Mouse (Mus musculus): ENCODE data around the gene Ttll5.

The Ttll5 gene

DNA sequence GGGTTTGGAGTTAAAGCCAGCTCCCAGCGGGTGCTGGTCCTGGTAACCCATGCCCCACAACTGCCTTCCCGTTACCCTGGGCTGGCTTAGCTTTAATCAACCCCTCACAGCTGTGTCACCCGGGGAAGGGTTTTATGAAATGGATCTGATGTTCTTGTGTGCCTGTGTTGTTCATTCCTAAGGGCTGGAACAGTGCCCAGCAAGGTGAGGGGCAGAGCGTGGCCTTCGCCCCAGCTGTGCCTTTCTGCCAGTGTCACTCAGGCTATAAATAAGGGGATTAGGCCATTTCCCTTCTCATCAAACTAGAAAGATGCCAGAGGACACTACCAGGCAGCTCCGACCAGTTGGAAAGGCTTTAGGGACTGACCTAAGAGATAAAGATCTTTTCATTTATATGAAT is 225.4 kb downstream of the Ttll5 start:
- DNase-seq (ENCODE audit: low read depth, low spot score) = no peak

DNA sequence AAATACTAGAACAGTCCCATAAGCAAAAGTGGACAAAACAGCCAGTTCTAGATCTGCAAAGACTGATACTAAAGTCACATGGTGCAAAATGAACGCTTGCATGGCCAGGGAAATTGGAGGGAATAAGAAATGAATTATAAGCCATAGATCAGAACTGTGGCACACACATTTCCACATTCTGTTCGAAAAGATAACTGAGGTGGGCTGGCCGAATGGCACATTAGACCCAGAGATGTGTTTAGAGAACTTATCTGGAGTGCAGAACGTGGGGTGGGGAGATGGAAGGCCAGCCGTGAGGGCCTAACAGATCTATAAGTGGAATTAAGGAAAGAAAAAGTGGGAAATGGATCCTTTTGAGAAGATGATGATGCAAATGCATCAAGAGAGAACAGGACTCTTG is 227.0 kb downstream of the Ttll5 start:
- no peak for DNase-seq (ENCODE audit: low read depth, low spot score)

DNA sequence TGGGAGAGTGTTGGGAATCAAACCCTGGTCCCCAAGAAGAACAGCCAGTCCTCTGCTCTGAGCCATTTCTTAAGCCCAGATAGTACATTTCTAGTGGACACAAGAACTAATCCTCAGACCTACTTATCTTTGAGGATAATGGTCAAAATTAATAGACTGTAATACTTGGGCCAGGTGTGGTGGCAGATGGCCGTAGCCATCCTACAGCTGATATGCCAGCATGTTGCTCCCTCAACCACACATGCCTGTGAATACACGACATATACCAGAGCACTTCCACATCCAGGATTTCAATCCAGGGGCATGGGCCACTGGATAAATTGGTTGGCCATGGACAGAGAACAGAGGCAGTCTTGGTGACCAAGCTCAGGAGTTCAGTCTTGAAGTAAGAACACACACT is 230.8 kb downstream of the Ttll5 start:
- no peak for DNase-seq (ENCODE audit: low read depth, low spot score)

DNA sequence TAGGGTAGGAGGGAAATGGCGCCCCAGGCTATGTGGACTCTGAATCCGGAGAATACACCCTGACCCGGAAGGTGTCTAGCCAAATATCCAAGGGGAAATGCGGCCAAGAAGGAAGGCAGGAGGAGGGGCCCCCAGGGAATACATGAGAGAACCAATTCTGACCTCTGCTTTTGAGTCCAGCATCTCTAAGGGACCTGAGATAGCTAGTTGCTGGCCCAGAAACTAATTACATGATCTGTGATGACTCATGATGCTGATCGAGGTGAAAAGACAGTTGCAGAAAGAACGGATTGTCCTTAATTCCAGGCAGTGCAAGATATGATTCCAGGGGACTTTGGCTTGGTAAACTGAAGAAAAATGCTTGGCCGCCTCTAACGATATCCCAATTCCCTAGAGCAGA is 232.5 kb downstream of the Ttll5 start:
- DNase-seq (ENCODE audit: low read depth, low spot score) = no peak

DNA sequence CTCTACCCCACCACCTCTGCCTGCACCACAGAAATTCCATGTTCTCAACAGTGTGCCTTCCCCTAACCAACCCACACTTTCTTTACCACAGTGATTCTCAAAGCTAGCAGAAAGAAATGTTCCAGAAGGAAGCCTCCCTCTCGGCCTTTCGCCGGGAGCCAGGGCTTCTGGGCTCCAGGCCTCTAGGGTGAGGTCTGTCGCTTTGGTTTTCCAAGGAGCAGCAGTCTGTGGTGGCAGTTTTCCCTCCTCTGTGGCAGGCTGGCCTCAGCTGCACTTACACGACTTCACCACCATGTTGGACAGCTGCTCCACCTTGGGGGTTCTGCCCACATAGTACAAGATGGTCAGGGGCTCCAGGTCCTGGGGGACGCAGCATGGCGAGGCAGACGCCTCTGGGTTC is 233.1 kb downstream of the Ttll5 start:
- DNase-seq (ENCODE audit: low read depth, low spot score) = no peak

DNA sequence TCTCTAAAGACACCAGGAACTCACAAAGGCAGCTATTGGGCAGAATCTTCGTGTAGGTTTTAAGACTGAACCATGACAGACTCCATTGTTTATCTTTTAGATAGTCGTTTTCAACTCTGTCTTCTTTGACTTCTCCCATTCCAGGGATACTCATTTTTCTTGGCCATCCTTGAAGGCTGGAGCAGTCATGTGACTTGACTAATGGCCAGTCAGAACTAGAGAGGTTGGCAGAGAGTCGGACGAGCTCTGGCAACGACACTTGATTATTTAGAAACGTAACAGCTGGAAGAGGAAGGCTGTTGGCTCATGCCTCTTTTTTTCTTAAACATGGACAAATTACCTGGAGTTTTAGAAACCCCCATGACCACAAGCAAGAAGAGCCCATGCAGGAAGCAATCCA is 234.9 kb downstream of the Ttll5 start:
- no peak for DNase-seq (ENCODE audit: low read depth, low spot score)

DNA sequence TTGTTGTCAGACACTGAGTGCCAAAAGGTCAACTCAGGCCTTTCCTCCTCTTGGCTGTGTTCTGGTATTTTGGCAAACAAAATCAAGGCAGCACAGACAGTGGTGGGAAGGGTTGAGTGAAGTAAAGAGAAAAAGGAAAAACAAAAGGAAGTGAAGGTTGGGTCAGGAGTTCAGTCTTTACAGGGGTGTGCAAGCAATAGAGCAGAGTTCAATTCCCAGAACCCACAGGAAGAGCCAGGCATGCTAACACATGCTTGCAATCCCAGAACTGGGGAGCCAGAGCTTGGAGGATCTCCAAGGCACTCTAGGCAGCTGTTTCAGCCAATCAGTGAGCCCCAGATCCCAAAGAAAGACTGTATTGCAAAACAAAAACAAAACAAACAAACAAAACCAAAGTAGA is 240.3 kb downstream of the Ttll5 start:
- no peak for DNase-seq (ENCODE audit: low read depth, low spot score)

DNA sequence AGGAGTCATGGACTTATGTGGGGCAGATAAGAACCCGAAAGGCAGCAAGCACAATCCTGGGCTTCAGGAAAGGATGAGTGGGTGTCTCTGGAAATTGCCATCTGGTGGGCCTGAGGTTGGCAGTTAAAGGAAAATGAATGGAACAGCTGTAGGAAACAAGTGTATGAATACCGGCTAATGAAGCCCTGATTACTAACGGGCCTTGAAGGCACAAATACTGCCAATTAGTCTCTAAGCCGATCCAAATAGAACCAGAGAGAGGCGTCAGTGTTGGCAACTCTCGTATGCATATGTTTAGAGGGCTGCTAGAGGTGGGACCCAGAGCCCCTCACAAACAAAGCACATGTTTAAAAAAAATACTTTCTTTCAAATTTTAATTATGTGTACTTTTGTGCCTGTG is 247.0 kb downstream of the Ttll5 start:
- no peak for DNase-seq (ENCODE audit: low read depth, low spot score)

DNA sequence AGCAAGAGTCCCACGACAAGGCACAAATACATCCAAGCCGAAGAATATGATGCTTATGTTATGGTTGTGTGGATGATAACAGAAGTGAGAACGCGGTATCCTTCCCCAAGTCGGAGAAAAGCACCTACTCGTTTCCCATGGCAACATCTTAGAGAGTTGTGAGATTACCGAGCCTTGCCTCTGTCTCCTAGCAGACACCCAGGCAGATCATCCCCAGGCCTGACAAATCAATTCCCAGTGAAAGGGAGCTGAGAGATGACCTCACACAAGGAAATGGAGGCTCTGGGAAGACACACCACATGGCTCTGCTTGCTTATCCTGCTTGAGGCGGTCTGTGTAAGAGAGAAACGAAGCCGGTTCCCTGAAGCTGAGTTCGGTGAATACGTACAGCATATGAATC is 250.2 kb downstream of the Ttll5 start:
- no peak for DNase-seq (ENCODE audit: low read depth, low spot score)

DNA sequence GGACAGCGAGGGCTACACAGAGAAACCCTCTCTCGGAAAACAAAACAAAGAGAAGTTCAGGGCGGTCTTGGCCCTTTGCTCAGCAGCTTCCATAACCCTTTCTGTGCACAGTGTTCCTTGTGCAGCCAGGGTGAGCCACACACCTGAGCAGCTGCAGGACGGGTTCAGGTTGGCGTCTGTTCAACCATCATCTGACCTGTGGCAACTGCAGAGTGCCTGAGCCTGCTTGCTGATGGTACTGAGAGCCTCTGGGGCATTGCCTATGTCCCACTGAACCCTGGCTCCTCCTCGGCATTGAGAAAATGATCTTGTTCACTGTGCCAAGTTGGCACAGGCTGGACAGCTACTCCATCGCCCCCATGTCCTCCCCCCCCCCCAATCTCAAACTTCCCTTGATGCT is 250.9 kb downstream of the Ttll5 start:
- DNase-seq (ENCODE audit: low read depth, low spot score) = no peak

DNA sequence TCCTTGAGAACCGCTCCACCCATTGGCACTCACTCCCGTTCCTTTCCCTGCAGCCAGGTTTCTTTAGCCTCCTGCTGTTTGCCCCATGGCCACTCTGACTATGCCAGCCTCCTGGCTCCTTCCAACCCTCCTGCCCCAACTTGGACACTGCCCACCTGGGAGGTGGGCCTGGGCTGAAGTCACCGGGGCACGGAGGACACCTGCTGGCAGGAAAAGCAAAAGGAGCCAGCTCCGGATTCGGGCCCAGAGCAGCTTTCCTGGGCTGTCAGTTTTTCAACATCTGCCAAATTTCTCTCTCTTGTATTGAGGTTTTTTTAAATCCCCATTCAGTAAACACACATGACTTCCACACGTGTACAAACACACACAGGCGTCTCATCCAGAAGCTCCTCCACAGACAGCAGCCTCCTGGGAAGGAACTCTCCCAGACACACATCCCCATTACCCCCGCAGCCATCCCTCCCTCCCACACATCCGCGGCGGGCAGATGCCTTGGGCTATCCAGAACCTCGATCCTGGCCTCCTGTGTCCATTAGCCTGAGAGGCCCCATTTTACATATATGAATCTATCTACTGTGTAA is 252.0 kb downstream of the Ttll5 start:
- DNase-seq (ENCODE audit: low read depth, low spot score) = no peak

DNA sequence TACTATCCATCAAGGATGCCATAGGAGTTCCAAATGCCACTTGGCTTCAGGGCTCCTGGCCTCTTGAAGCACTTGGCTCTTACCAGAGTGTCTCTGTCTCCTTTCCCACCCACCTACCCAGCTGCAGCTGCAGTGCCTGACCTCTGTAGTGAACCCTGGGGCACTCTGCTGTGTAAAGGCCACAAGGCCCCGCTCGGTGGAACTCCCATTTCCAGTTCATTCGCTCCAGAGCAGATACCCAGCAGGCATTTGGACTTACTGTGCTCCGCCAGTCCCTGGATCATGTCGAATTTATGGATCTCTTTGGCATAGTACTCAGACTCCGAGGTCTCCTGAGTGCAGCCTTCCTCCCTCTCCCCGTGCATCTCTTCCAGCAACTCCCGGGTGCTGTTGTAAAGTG is 252.9 kb downstream of the Ttll5 start:
- no peak for DNase-seq (ENCODE audit: low read depth, low spot score)

DNA sequence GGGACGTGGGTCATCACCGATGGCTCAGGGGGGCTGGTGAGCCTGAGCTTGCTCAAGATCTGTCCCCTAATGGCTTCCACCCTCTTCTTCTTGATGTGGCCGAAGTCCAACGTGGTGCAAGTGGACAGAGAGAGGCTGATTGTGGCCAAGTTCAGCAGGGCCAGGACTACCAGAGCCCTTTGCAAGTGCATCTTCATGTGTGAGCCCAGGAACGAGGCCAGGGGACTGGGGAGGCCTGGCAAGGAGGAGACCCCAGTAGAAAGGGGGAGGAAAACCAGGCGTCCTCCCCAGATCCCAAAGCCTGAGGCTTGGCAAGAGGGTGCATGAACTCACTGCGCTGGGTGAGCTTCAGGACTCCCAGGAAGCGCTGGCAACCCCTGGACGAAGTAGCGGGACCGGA is 253.3 kb downstream of the Ttll5 start:
- no peak for DNase-seq (ENCODE audit: low read depth, low spot score)

DNA sequence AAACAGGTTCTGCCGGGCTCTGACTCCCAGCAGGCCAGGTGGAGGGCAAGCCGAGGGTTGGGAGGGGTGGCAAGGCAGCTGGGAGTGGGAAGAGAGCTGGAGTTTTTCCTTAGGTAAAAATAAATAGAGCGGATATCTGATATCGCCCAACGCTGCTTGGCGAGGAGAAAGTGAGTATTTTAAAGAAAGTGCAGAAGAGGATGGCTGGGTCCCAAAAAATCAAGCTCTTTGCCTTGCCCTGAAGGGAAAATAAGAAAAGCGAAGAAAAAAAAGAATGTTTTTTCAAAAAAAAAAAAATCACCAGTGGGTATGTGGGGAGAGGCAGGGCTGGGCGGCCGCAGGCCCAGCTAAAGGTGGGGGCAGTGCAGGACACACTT is 253.7 kb downstream of the Ttll5 start:
- DNase-seq (ENCODE audit: low read depth, low spot score) = no peak

DNA sequence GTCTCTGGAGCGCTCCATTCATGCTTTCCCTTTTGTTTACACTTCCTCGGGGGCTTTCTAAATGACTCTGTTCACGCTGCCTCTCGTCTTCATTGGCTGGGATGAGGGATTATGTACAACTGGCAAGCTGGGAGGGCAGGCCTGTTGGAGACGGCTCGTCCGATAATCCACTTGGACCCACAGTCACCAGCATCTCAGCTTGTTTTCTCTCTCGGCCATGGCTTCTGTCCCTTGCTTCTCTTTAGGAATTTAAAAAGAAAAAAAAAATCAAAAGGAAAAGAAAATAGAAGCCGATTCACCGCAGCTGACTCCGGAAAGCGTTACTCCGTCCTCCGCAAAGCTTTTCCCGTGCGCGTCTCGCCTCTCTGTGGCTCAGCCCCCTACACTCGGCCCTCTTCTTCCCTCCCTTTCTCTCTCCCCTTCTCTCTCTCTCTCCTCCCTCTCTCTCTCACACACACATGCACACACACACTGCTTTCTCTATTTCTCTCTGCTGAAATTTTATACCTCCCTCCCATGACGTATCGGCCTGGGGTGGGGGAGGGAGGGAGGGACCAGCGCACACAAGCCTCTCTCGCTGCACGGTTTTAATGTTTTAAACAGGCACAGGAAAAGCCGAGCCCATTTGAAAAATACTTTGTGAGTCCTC is 254.2 kb downstream of the Ttll5 start, which contains the start of gene Tgfb3:
Gene Tgfb3, minus strand, starts transcription at position 489 of the 649 bp plus-strand sequence.
- no peak for DNase-seq (ENCODE audit: low read depth, low spot score)

DNA sequence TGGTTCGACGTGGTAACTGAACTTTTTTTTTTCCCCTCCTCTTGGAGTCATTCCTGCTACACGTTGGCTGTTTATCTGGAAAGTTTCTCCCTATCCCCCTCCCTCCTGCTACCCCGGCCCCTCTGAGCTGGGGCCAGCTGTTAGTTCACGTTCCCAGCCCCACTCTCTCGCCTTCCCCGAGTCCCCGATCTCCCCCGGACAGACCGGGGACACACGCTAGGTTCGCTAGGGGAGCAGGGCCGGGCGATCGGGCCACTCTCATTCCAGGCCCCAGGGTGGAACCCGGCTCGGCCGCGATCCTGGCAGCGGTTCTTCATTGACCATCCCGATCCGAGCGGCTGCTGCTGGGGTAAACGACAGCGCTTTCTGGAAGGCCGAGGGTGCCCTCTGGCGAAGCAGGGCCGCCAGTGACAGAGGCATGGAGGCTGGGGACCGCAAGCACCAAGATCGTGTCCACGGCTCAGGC is 254.8 kb downstream of the Ttll5 start:
- DNase-seq (ENCODE audit: low read depth, low spot score) = peak; percentile 82

DNA sequence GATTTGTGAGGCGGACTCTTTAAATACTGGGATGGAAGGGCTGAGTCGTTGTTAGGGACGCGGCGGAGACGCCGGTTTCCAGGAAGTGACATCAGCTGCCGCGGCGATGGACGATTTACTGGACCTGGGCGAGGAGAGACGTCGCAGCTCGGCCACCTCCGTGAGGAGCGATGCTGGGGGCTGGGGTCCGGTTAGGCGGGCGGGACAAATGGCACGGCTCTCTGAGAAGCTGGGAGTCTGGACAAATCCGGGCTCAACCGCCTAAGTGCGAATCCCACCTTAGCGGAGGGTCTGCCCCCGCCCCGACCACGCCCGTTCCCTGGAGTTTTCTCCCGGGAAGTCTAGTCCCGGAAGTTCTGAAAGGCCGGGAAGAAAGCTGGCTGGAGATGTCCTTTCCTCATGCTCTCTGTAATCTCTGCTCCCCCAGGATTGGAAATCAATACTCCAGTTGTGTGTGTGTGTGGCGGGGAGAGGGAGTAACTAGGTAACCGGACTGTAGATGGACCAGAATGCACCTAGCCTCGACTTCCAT is 258.1 kb downstream of the Ttll5 start, which contains the start of gene Ift43:
Gene Ift43, plus strand, starts transcription at position 61 of the 532 bp plus-strand sequence.
- DNase-seq (ENCODE audit: low read depth, low spot score) = peak; percentile 69

DNA sequence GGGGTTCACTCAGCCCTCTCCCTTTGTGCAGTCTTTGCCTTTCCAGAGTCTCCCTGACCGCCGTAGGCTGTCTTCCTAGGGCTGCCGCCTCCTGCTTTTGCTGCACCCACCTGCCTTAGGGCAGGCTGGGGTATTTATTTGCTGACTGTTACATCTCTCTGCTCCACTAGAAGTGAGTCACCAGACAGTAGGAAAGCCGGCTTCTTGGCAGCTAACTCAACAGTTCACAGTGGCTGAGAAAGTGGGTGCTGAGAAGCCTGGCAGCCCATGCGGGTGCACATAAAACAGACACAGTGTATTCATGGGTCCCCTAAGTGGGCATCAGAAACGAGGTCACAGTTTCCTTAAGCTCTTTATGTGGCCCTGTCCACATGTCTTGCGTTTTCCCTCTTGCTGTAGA is 261.4 kb downstream of the Ttll5 start:
- no peak for DNase-seq (ENCODE audit: low read depth, low spot score)

DNA sequence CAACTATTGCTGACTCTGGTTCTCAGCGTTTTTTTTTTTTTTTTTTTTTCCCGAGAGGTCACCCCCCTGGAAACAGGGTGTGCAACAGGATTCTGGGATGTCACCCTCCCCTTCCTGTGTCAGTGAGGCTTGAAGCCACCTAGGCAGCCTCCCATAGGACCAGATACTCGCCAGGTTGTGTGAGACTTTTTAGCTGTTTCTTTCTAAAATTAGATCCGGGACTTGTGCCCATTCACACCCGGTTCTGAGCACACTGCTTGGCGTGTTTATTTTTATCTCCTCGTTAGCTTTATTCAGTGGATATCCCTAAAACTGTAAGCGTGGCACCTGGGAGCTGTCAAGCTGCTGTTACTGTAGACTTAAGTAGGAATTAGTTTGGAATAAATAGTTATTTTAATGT is 262.1 kb downstream of the Ttll5 start:
- DNase-seq (ENCODE audit: low read depth, low spot score) = no peak

DNA sequence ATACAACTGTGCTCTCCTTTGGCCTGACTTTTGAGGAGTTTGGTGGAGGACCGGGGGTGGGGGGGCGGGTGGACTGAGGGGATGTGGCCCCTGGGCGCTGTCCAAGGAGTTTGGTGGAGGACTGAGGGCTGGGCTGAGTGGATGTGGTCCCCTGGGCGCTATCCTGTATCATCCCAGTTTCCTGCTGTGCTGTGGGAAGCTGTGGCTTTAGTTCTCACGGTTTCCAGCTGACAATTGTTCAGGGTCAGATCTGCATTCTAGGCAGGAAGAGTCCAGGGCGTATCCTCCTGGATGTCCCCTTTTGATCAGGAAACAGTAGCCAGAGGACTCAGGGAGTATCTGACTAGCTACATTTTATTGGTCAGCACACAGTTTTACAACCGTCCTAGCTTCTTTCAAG is 263.6 kb downstream of the Ttll5 start:
- DNase-seq (ENCODE audit: low read depth, low spot score) = no peak

DNA sequence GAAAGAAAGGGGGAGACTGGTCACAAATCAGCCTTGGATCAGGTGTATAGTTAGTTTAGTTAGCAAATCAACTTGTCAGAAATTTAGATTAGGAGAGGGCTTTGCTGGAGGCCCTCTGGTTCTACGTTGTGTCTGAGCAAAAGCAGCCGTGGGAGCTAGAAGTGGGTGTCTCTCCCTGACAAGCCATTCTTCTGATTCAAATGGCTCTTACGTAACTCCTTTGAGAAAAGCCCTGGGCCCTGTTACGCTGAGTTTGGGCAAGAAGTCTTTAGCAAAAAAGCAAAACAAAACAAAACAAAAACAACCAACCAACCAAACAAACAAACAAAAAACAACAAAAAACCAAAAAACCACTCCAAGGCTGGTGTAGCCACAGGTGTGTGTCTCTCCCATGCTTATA is 266.3 kb downstream of the Ttll5 start:
- no peak for DNase-seq (ENCODE audit: low read depth, low spot score)

DNA sequence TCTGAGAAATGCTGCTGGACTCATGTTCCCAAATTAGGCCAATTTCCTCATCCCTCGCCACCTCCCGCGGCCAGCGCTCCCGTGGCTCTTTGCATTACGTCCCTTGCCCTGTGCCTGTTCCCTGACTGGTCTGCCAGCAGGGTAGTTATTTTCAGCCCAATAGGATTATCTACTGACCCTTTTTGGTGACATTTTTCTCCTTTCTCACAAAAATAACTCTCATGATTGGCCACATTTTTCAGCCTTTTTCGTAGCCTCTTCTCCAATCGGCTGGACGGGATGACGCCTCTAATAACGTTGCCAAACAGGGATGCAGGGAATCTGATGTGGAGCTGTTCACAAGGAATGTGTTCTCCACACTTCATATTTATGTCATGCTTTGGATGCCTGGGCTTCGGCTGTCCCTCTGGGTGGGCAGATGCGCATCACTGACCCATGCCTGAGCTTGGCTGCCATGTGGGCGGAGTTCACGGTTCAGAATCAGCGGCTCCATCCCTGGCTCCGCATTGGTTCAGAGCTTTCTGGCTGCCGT is 267.2 kb downstream of the Ttll5 start:
- no peak for DNase-seq (ENCODE audit: low read depth, low spot score)

DNA sequence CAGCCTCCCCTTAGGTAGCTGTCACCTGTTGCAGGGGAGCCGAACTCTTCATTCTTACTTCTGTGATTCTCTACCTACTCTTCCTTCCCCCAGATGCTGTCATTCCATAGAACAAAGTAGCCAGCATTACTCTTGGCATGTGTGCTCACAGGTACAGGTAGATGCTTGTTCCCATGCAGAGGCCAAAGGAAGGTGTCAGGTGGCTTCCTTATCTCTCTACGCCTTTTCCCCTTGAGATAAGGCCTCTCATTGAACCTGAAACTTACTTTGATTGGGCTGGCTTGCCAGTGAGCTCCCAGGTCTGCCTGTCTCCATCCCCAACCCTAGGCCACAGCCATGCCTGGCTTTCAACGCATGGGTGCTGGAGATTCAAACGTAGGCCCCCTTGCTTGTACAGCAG is 269.6 kb downstream of the Ttll5 start:
- DNase-seq (ENCODE audit: low read depth, low spot score) = no peak

Data from ES-CJ7 (cell line).